Mouse (Mus musculus) layer of hippocampus, postnatal 36 days (tissue): Measurements from ENCODE around the gene Spata31. TPM values are rescaled to one million over a fixed set of nuclear protein-coding genes. Genes with fewer than 3 reads are reported as not detected.

ENCODE experiments used
- DNase-seq, 2 experiments: peaks; one replicate each; pipeline ENCODE4 v3.0.0; 2022
- total RNA-seq, 2 experiments: library from RNA; stranded (reverse); gene quantifications; 2 replicates each; pipeline ENCODE4 v1.2.3; 2021

The Spata31 gene
- total RNA-seq, result not detected

DNA sequence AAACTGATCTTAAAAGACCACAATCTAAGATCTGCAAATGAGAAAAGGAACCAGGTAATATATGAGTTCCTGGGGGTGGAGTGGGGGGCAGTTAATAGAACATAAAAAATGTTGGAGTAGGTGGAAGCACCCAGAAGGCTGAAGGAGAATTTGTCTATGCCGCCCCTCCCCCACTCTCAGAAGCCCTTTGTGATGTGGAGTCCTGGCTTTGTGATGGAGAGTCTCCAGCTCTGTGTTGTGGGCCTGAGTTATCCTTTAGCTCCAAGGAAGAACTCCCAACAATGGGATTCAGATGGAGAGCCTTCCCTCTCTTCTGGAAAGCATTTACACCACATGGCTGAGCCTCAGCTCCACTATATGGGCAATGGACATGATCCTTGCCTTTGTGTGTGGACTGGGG is at the start of gene Spata31:
Spata31 (plus strand) TSS at position 216 of the 400 bp plus-strand sequence.
- DNase-seq, result no peak

DNA sequence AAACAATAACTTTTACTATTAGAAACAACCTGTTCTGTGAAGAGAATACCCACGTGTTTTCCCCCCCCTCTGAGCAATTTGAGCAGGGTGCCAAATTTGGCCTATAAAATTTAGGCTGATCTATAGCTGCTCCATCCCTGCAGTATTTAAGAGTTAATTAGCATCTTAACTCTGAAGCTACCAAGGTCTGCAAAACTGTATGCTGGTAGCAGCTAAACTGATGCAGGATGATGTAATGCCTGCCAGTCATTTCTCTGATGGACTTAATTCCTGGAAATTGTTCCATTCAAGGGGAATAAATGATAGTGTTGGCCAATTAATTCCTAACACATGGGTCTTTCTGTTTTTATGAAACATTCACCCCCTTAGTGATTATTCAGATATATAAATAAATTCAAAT is 14.1 kb upstream of the Spata31 start:
- DNase-seq, result no peak

DNA sequence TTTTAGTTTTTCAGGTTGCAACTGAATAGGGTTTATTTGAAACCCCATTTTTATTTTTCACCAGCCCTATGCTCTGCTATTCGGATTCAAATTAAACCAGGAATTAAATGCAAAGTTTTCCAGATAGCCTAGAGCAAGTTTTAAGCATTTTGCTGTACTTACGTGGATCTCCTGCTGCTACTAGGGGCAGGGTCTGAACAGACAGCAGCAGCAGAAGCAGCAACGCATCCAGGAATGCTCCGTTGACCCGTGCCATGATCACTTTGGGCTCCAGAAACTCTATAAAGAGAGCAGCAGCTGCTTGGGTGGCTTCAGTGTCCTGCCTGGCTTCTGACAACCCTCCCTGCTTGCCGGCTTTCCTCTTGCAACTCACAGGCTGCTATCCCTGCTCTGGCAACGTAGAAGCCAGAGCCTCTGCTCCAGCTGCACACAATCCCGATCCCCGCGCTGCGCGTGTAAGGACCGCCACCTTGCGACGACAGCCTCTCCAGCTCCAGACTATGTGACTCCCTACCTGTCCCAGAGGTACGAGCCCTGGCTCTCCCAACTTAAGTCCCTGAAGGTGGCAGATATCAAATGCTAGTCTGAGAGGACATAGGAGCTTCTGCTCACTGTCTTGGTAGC is 13.5 kb upstream of the Spata31 start, which contains the start of gene Cntnap3:
Cntnap3 (minus strand) TSS at position 371 of the 624 bp plus-strand sequence.
- DNase-seq, result peak; percentile 2 to 23

Other genes with a start within 250 kb of the Spata31 start
- gene Cntnap3, start 13.5 kb upstream of the Spata31 start, total RNA-seq, result 1 to 10 TPM; 2.0 to 2.7 TPM
- gene Spata31d1c, start 115.7 kb downstream of the Spata31 start, total RNA-seq, result not detected
- gene Prss47, start 135.4 kb downstream of the Spata31 start, total RNA-seq, result not detected
- 10 to 100 TPM; 44.6 to 47.3 TPM for gene Mfsd14b, start 195.6 kb downstream of the Spata31 start, total RNA-seq
- gene Olfr465-ps1, start 220.7 kb downstream of the Spata31 start, total RNA-seq, result not detected
- not detected for gene Olfr466, start 232.8 kb downstream of the Spata31 start, total RNA-seq